Mouse (Mus musculus) cerebellum, adult 8-10 months (tissue): Measurements from ENCODE around the gene Tbcb.
A peak's percentile ranks its signal among the peaks of the same experiment; 100 is the strongest.
"Not testable (repeated sequence)": the region's sequence is repeated elsewhere in the genome, so short reads cannot be mapped to it uniquely, and the experiment has no call there.

Experiments used
- DNase-seq: peaks from one replicate; pipeline ENCODE4 v3.0.0; 2022

Gene Tbcb

GRCm38 (mm10) chr7:30231669-30232454 lies at the start of gene Tbcb, which contains the start of gene Polr2i:
Gene Tbcb (minus strand): TSS chr7:30232272.
Gene Polr2i (plus strand): TSS chr7:30231948.
- DNase-seq = peak; percentile 98

- peak; percentile 10 for DNase-seq
Measured at GRCm38 (mm10) chr7:30281522-30281921, 49.5 kb upstream of the Tbcb start.

- DNase-seq = peak; percentile 81
Measured at GRCm38 (mm10) chr7:30280670-30281138, 48.6 kb upstream of the Tbcb start.

GRCm38 (mm10) chr7:30279951-30280669 lies 48.0 kb upstream of the Tbcb start, which contains the start of the genes Thap8 and Wdr62:
Gene Thap8 (plus strand): TSS chr7:30280094.
Gene Wdr62 (minus strand): TSS chr7:30280419.
- peak; percentile 90 for DNase-seq

GRCm38 (mm10) chr7:30279536-30279935 lies 47.5 kb upstream of the Tbcb start:
- DNase-seq = peak; percentile 11

GRCm38 (mm10) chr7:30278911-30279310 lies 46.8 kb upstream of the Tbcb start:
- DNase-seq = no peak

- DNase-seq = no peak
Measured at GRCm38 (mm10) chr7:30274383-30274782, 42.3 kb upstream of the Tbcb start.

GRCm38 (mm10) chr7:30269641-30270040 lies 37.6 kb upstream of the Tbcb start:
- no peak for DNase-seq

GRCm38 (mm10) chr7:30266780-30267179 lies 34.7 kb upstream of the Tbcb start:
- no peak for DNase-seq

- no peak for DNase-seq
Measured at GRCm38 (mm10) chr7:30265935-30266334, 33.9 kb upstream of the Tbcb start.

GRCm38 (mm10) chr7:30265531-30265930 lies 33.5 kb upstream of the Tbcb start:
- no peak for DNase-seq

GRCm38 (mm10) chr7:30265041-30265440 lies 33.0 kb upstream of the Tbcb start:
- DNase-seq = no peak

GRCm38 (mm10) chr7:30251956-30252954 lies 20.2 kb upstream of the Tbcb start:
- DNase-seq = no peak

GRCm38 (mm10) chr7:30237374-30237773 lies 5.3 kb upstream of the Tbcb start:
- DNase-seq = not testable (repeated sequence)

GRCm38 (mm10) chr7:30235625-30236024 lies 3.6 kb upstream of the Tbcb start, which contains the start of gene Ovol3:
Gene Ovol3 (minus strand): TSS chr7:30235725.
- no peak for DNase-seq

- DNase-seq = no peak
Measured at GRCm38 (mm10) chr7:30235091-30235490, 3.0 kb upstream of the Tbcb start.

- no peak for DNase-seq
Measured at GRCm38 (mm10) chr7:30234276-30234858, 2.3 kb upstream of the Tbcb start.

- DNase-seq = peak; percentile 47
Measured at GRCm38 (mm10) chr7:30233387-30233786, 1.3 kb upstream of the Tbcb start.

GRCm38 (mm10) chr7:30232631-30233148 lies 618 bp upstream of the Tbcb start:
- DNase-seq = peak; percentile 67

- DNase-seq = no peak
Measured at GRCm38 (mm10) chr7:30231328-30231668, 774 bp downstream of the Tbcb start.

GRCm38 (mm10) chr7:30224206-30224605 lies 7.9 kb downstream of the Tbcb start:
- no peak for DNase-seq

- no peak for DNase-seq
Measured at GRCm38 (mm10) chr7:30222205-30222604, 9.9 kb downstream of the Tbcb start.
